Mouse (Mus musculus) liver, adult 2 months (tissue): ENCODE measurements at regions not wholly inside any gene's neighbourhood (a gene's known extent, or its start where the extent isn't known, plus 50 kb on each side); places are given as distances from the start of the nearest gene placed in this dataset.

ENCODE experiments used
- CTCF ChIP-seq: fragments of 200-500 bp; IDR thresholded peaks from 2 replicates; pipeline ENCODE4 v1.5.1; 2011; ENCODE audit warnings: low read depth, low read length, control low read depth
- POLR2A ChIP-seq: fragments of 200-500 bp; IDR thresholded peaks from 2 replicates; pipeline ENCODE4 v1.6.1; 2011; ENCODE audit warnings: low read length, control low read depth; ENCODE audit not compliant: insufficient read depth; ENCODE audit errors: extremely low read depth

DNA sequence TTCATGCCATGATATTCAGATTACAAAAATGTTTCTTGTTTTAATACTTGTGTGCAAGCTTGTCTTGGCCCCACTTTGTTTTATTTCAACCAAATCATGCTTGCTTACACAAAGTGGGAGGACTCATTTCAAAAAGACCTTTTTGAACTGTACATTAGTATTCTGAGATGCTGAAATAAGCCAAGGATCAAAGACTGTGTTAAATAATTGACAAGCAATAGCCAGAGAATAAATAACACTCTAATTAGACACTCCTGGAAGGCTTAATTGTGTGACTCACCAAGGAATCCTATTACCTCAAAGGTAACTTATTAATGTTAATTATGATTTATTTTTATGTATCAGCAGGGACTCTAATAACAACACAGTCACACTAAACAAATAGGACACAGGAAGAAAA is 212.2 kb downstream of the Pcdh20 start:
- no peak for TF ChIP-seq CTCF
- no peak for TF ChIP-seq POLR2A
